Mouse (Mus musculus) adrenal gland, postnatal 4 days (tissue): ENCODE measurements around the gene Dlg2. TPM values are rescaled to one million over a fixed set of nuclear protein-coding genes. Genes with fewer than 3 reads are reported as not detected.

Experiments
- DNase-seq, 2 experiments: peaks; one replicate each; pipeline ENCODE4 v3.0.0; 2021 to 2022; ENCODE audit warnings: low spot score in 2 of 2, mixed read lengths in 2 of 2
- long read RNA-seq, 2 experiments: library from polyadenylated mRNA; stranded (forward); transcript quantifications; one replicate each; pipeline ENCODE4 v2.0.0; 2021
- total RNA-seq, 2 experiments: library from RNA; stranded (reverse); gene quantifications; 2 replicates each; pipeline ENCODE4 v1.2.3; 2021

Dlg2 gene
- total RNA-seq, result 10 to 100 TPM; 82.3 to 86.9 TPM
- long read RNA-seq, experiment 1, partial matches to known transcripts, result 0 of 7 reads
- long read RNA-seq, experiment 1, other reads (novel, unspliced or antisense), result 6 of 7 reads
- long read RNA-seq, experiment 2, partial matches to known transcripts, result 3 of 16 reads
- long read RNA-seq, experiment 2, other reads (novel, unspliced or antisense), result 12 of 16 reads

- no peak for DNase-seq
Measured at GRCm38 (mm10) chr7:90476313-90477245, at the start of gene Dlg2. Gene Dlg2 (plus strand): TSS chr7:90476672.

- DNase-seq, result no peak
Measured at GRCm38 (mm10) chr7:90427006-90427405, 49.5 kb upstream of the Dlg2 start.

DNA sequence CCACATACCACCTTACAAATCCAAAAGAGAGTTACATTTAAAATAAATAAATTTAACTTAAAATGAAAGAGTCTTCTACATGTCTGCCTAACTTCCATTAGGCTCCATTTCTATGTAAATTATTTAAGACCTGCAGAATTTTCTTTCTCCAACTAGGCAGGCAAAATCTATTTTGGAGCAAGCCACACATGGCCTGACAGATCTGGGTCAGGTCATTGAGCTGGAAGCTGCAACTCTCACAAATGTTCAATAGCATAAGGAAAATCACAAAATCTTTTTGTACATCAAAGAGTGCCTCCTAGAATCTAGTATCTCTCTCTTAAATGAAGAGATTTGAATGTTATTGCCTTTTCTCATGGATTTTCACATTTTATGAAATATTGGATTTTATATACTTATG is 44.3 kb upstream of the Dlg2 start:
- DNase-seq, result no peak

DNA sequence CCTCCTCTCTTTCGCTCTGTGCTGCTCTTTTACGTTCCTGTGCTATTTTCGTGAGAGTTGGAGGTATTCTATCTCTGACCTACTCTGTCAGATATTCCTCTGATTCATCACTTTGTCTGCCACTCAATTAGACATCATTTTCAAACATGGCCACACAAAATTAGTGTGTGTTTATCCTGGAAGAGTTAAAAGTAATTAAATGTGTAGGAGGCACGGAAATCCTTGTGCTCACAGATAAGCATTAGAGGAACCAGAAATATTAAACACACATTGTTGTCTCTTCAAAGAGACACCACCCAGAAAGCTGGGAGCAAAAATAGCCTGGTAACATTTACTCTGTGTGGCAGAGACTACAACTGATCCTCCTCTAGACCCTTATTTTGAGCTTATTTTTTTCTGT is 36.4 kb upstream of the Dlg2 start:
- DNase-seq, result no peak

DNA sequence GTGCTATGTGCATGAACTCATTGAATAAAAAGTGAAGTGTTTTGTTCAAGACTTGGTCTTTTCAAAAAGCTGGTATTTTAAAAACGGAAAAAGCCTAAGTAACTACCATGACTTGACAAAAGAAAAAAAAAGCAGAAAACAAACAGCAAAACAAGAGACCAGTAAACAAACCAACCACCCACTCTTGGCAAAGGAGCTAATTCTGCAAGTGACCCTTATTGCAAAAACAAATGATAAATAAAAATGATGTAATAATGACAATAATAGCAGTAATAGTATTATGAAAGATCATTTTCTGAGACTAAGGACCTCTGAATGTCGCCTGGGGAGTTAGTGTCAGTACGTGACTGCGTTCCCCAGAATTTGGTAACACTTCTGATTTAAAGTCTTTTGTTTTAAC is 34.4 kb upstream of the Dlg2 start:
- no peak for DNase-seq

- peak; percentile 84 to 95 for DNase-seq
Measured at GRCm38 (mm10) chr7:90442518-90443080, 33.9 kb upstream of the Dlg2 start, which contains the start of gene Crebzf. Gene Crebzf (plus strand): TSS chr7:90442729.

GRCm38 (mm10) chr7:90443101-90444091 is 33.1 kb upstream of the Dlg2 start:
- DNase-seq, result peak; percentile 42 to 58

DNA sequence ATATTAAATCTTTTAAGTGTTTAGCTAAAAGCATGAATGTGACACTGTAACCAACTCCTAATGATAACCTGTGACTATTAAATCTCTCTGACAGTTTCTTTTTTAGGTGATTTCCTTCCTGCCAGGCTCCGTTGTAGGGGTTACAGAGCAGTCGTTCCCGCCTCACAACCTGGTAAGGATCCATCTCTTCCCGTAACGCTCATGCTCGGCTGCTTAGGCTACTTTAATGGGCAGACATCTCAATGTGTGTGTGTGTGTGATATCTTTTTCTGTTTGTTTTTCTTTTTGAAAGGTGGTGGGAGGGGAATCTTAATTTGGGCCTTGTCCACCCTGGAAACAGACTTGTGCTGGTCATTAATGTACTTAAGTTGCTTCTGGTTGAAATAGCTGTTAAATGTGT is 32.3 kb upstream of the Dlg2 start:
- DNase-seq, result no peak

- DNase-seq, result no peak
Measured at GRCm38 (mm10) chr7:90456149-90456844, 20.2 kb upstream of the Dlg2 start.

GRCm38 (mm10) chr7:90456845-90457468 is 19.5 kb upstream of the Dlg2 start, which contains the start of gene Tmem126a:
Gene Tmem126a (minus strand): TSS chr7:90457229.
- DNase-seq, result peak; percentile 45 to 78

GRCm38 (mm10) chr7:90457517-90457916 is 19.0 kb upstream of the Dlg2 start:
- DNase-seq, result no peak

- no peak for DNase-seq
Measured at GRCm38 (mm10) chr7:90460330-90460729, 16.1 kb upstream of the Dlg2 start.

DNA sequence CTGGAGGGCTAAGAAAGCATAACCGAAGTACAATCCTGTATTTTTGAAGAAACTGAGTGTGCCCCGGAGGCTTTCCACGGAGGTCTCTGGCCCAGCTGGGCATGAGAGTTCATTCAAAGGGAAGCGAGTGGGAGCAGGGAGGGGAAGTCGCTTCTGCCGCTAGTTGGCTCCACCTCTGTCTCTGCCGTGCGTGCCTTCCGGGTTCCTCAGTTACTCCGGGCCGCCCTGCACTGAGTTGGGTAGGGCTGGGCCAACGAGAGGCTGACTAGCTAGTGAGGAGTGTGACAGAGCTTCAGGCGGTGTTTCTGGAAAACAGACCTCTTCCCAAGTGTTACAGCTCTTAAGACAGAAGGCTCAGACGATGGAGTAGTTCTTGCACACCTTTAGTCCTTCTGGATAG is 15.5 kb upstream of the Dlg2 start:
- DNase-seq, result no peak

DNA sequence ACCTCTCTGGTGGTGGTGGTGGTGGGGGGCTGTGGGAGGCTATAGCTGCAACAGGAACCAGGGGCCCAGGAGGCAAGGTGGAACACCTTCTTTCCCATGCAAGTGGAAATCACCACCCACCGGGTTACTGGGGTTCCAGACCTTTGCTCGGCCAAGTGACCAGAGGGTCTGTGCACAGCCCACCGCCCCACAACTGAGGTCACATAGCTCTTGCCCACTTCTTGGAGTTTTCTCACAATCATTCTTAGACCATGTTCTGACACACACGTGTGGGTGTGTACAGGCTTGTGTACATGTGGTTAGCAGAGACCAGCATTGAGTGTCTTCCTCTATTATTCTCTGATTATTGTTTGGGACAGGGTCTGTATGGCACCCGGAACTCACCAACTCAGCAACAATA is 15.0 kb upstream of the Dlg2 start:
- DNase-seq, result no peak

GRCm38 (mm10) chr7:90473511-90473910 is 3.0 kb upstream of the Dlg2 start:
- DNase-seq, result no peak

- DNase-seq, result peak; percentile 94 to 98
Measured at GRCm38 (mm10) chr7:90475793-90476312, 619 bp upstream of the Dlg2 start, which contains the start of gene Tmem126b. Gene Tmem126b (minus strand): TSS chr7:90476001.

DNA sequence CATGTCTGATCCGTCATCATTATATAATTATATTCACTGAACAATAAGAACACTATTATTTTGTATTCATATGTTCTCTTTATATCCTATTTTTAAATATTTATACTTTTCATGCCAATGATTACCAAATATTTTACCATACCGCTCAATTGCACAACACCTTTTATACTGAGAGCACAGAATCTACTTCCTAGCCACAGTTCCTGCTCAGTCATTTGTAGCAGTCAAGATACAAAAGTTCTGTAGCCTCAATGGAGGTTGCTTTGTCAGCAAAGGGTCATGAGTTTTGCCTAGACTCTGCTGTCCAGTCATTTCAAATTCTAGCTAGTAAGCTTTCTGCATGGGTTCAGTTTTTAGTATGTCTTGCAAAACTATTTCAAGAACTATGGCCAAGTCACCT is 6.1 kb downstream of the Dlg2 start:
- DNase-seq, result no peak

DNA sequence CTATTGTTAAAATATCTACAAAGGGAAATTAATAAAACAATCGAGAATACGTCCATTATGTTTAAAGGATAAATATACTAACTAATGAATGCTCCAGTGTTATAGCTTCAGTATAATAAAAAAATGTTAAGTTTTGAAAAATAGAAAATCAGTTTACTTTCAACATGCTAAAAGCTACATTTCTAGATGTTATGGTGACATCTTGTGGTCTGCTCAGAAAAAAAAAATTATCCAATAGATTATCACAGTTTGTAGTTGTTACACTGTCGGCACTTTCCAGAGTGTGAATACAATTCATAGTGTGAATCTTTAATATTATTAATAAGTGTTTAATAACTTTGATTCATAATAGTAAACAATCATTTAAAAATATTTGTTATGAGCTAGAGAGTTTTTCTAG is 31.7 kb downstream of the Dlg2 start:
- DNase-seq, result no peak

GRCm38 (mm10) chr7:90512293-90512692 is 35.8 kb downstream of the Dlg2 start:
- DNase-seq, result no peak
